Mouse (Mus musculus) hematopoietic stem cell, adult 5-6 weeks (primary cell): Measurements from ENCODE around the gene 2210011C24Rik. TPM values are rescaled to one million over a fixed set of nuclear protein-coding genes. Genes with fewer than 3 reads are reported as not detected.
"Not testable (repeated sequence)": the region's sequence is repeated elsewhere in the genome, so short reads cannot be mapped to it uniquely, and the experiment has no call there.

Experiments used
- ATAC-seq, 2 experiments: fragments of 125-278 bp in 1 of 2; replicated peaks in 1 of 2; 2 replicates each; pipeline ENCODE4 v1.8.0; 2016 to 2017; ENCODE audit warnings: inconsistent platforms in 2 of 2, mild to moderate bottlenecking in 2 of 2, moderate number of reproducible peaks in 2 of 2, low read depth in 1 of 2, moderate TSS enrichment in 1 of 2; ENCODE audit not compliant: low FRiP score in 2 of 2, poor library complexity in 2 of 2, severe bottlenecking in 2 of 2, insufficient read depth in 1 of 2, low TSS enrichment in 1 of 2
- total RNA-seq: library from RNA; stranded (forward); fragments of 172-1452, 232-1000 nt; gene quantifications from 2 replicates; pipeline ENCODE4 v1.2.3, GENCODE M21; 2017

The 2210011C24Rik gene
- total RNA-seq, 1 experiment from 2014 or later: not detected

- no peak for ATAC-seq
Measured at GRCm38 (mm10) chr8:83999825-84000224, 12.1 kb downstream of the 2210011C24Rik start.

- ATAC-seq: no peak
Measured at GRCm38 (mm10) chr8:83999057-83999705, 12.8 kb downstream of the 2210011C24Rik start.

DNA sequence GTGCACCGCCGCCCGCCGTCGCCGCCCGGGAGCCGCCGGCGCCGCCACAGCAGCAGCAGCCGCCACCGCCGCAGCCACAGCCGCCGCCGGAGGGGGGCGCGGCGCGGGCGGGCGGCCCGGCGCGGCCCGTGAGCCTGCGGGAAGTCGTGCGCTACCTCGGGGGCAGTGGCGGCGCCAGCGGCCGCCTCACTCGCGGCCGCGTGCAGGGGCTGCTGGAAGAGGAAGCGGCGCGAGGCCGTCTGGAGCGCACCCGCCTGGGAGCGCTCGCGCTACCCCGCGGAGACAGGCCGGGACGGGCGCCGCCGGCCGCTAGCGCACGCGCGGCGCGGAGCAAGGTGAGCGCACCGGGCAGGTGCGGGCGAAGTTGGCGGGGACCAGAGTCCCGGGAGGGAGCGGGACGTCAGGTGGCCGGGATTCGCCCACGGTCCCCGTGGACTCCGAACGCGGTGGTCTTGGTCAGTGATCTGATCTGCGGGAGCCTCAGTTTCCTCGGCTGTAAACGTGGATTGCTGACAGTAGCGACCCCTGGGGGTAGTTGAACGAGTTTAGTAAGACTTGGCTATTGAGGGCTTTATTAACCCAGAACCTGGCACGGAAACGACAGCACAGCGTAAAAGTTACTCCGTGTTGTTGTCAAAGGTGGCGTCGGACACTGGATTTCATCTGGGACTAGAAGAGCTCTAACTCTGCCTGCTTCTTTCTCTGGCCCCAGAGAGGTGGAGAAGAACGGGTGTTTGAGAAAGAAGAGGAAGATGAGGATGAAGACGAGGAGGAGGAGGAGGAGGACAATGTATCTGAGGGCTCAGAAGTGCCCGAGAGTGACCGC, 13.5 kb downstream of the 2210011C24Rik start:
- ATAC-seq: peak; percentile 24 to 30; a peak in 1 of 4 replicates

DNA sequence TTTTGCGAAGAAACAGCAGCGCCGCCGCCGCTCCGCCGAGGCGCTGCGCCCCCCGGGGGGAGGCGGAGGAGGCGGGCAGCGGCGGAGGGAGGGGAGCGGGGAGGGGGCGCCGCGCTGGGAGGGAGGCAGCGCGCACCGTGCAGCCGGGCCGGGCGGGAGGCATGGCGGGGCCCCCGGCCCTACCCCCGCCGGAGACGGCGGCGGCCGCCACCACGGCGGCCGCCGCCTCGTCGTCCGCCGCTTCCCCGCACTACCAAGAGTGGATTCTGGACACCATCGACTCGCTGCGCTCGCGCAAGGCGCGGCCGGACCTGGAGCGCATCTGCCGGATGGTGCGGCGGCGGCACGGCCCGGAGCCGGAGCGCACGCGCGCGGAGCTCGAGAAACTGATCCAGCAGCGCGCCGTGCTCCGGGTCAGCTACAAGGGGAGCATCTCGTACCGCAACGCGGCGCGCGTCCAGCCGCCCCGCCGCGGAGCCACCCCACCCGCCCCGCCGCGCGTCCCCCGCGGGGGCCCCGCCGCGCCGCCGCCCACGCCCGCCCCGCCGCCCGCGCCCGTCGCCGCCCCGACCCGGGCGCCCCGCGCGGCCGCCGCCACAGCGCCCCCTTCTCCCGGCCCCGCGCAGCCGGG, 14.3 kb downstream of the 2210011C24Rik start, which contains the start of gene Samd1:
Gene Samd1, plus strand, starts transcription at position 162 of the 631 bp plus-strand sequence.
- no peak for ATAC-seq

- peak; percentile 40 to 48 for ATAC-seq
Measured at GRCm38 (mm10) chr8:83996567-83997505, 15.1 kb downstream of the 2210011C24Rik start.

DNA sequence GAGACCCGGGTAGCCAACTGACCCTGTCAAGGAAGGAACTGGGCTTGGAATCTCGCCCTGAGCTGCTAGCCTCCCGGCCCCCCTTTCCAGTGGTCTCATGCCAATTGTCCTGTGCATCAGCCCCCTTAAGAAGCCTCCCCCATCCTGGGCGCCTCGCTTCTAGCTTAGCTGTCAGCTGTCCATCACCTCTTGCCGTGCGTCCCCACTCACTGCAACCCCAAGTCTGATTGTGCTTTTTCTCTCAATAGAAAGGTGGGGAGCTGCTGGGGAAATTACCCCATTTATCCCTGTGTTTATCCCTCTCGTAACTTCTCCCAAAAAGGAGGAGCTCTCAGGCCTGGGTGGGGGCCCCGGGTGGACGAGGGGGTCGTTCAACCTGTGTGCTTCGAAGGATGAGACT, 16.0 kb downstream of the 2210011C24Rik start:
- no peak for ATAC-seq

DNA sequence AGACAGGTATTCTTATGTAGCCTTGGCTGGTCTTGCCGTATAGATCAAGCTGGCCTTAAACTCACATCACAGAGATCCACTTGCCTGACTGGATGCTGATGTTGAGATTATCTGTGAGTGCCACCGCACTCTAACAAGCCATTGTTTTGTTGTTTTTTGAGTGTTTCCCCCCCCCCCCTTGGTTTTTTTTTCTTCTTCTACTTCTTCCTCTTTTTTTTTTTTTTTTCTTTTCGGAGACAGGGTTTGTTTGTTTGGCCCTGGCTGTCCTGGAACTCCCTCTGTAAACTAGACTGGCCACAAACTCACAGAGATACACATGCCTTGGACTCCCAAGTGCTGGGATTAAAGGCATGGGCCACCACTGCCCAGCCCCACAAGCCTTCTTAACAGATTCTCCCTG, 17.9 kb downstream of the 2210011C24Rik start:
- ATAC-seq: no peak

- ATAC-seq: no peak
Measured at GRCm38 (mm10) chr8:83992488-83992887, 19.5 kb downstream of the 2210011C24Rik start.

DNA sequence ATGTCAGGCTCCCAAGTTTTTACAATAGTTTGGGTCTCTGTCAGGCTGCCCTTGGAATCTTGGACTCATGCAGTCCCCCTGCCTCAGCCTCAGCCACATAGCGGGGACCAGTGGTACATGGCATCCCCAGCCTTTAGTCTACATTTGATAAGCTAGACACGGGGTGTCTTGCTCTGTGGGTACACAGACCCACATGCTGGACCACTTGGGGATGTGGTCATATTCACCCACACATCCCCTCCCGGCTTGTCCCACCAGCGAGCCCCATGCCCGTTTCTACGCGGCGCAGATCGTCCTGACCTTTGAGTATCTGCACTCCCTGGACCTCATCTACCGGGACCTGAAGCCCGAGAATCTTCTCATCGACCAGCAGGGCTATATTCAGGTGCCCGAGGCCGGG, 21.8 kb downstream of the 2210011C24Rik start:
- ATAC-seq: no peak

DNA sequence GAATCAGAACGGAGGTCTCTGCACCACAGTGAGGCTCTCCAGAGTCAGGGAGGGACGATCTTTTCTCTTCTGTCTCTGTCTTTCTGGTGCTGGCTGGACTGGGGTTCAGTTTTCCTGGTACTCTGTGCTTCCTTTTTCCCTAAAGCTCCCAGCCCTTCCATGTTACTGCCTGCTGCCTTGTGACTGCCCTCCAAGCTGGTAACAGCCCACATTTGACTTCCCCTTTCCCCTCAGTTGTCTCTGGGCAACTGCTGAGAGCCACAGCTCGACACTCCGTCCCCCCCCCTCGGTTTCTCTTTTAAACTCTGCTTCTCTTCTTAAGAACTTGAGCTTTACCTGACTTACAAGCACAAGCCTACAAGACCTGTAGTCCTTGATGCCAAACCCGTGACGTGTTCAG, 22.7 kb downstream of the 2210011C24Rik start:
- peak; percentile 76 to 81 for ATAC-seq

- not testable (repeated sequence) for ATAC-seq
Measured at GRCm38 (mm10) chr8:83983222-83983621, 28.7 kb downstream of the 2210011C24Rik start.

DNA sequence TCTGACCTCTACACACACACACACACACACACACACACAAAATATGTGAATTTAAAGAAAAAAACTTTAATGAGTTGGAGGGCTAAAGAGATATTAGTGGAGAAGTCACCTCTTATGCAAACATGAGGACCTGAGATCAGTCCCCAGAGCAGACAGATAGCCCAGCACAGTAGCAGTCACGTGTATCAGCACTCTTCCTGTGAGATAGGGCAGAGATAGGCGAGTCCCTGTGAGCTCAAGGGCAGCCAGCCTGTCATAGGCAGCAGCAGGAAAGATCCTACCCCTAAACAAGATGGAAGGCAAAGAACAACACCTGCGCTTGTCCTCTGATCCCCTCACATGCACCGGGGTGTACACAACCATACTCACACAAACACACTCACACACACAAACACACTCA, 29.5 kb downstream of the 2210011C24Rik start:
- ATAC-seq: no peak

GRCm38 (mm10) chr8:83981533-83981932, 30.4 kb downstream of the 2210011C24Rik start:
- no peak for ATAC-seq

DNA sequence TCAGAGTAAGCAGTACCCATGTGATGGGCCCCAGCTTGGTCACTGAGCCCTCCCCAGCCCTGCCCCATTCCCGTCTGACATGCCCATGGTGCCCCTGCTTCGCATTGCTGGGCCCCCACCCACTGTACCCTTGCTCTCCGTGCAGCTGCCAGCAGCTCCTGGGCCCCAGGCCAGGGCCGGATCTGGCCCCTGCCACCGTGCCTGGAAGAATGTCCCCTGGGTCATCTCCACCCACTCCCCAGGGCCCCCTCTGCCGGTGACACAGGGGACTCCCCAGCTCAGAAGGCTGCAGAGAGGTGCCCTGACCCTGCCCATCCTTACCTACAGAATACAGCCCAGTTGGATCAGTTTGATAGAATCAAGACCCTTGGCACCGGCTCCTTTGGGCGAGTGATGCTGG, 31.1 kb downstream of the 2210011C24Rik start:
- no peak for ATAC-seq

- no peak for ATAC-seq
Measured at GRCm38 (mm10) chr8:83980250-83980649, 31.7 kb downstream of the 2210011C24Rik start.

DNA sequence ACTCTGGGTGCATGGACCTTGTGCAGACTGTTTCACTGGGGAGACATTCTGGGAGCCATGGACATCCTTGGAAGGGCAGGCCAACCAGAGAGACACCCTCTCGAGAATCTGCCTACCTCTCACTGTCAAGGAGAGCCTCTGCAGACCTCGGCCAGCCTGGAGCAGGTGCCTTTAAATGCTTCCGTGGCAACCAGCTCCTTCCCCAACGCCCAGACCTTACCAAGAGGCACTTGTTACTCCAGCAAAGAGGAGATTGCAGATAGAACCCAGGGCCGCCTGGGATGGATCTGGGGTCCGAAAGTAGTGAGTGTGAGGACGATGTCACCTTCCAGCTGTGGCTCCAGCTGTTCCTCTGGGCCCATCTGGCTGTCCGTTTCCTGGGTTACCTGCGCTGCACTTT, 33.8 kb downstream of the 2210011C24Rik start:
- ATAC-seq: no peak

GRCm38 (mm10) chr8:83977646-83978045, 34.3 kb downstream of the 2210011C24Rik start:
- no peak for ATAC-seq
